Mouse (Mus musculus) embryo, embryonic 11 days (tissue): Measurements from ENCODE around the gene Mybphl.

Experiments used
- DNase-seq: peaks from one replicate; pipeline ENCODE4 v3.0.0-alpha.2; 2015

Gene Mybphl

GRCm38 (mm10) chr3:108364270-108364995 lies at the start of gene Mybphl:
TSS of gene Mybphl (plus strand) at chr3:108364911.
- no peak for DNase-seq

GRCm38 (mm10) chr3:108318517-108318916 lies 46.2 kb upstream of the Mybphl start:
- DNase-seq: peak; percentile 47

- no peak for DNase-seq
Measured at GRCm38 (mm10) chr3:108321671-108322070, 43.0 kb upstream of the Mybphl start.

GRCm38 (mm10) chr3:108322136-108322535 lies 42.6 kb upstream of the Mybphl start:
- no peak for DNase-seq

GRCm38 (mm10) chr3:108322962-108323361 lies 41.7 kb upstream of the Mybphl start:
- no peak for DNase-seq

GRCm38 (mm10) chr3:108324837-108325236 lies 39.9 kb upstream of the Mybphl start:
- DNase-seq: no peak

GRCm38 (mm10) chr3:108325521-108325920 lies 39.2 kb upstream of the Mybphl start:
- no peak for DNase-seq

GRCm38 (mm10) chr3:108327275-108327674 lies 37.4 kb upstream of the Mybphl start:
- no peak for DNase-seq

- DNase-seq: no peak
Measured at GRCm38 (mm10) chr3:108327916-108328315, 36.8 kb upstream of the Mybphl start.

- no peak for DNase-seq
Measured at GRCm38 (mm10) chr3:108328441-108328841, 36.3 kb upstream of the Mybphl start.

GRCm38 (mm10) chr3:108330812-108331211 lies 33.9 kb upstream of the Mybphl start:
- no peak for DNase-seq

- DNase-seq: no peak
Measured at GRCm38 (mm10) chr3:108336878-108337277, 27.8 kb upstream of the Mybphl start.

- DNase-seq: no peak
Measured at GRCm38 (mm10) chr3:108341040-108341439, 23.7 kb upstream of the Mybphl start.

GRCm38 (mm10) chr3:108342185-108342584 lies 22.5 kb upstream of the Mybphl start:
- no peak for DNase-seq

GRCm38 (mm10) chr3:108345855-108346254 lies 18.9 kb upstream of the Mybphl start:
- DNase-seq: no peak

GRCm38 (mm10) chr3:108348376-108348775 lies 16.3 kb upstream of the Mybphl start:
- DNase-seq: no peak

GRCm38 (mm10) chr3:108355245-108355644 lies 9.5 kb upstream of the Mybphl start:
- DNase-seq: no peak

GRCm38 (mm10) chr3:108357051-108357450 lies 7.7 kb upstream of the Mybphl start:
- no peak for DNase-seq

- no peak for DNase-seq
Measured at GRCm38 (mm10) chr3:108358445-108358844, 6.3 kb upstream of the Mybphl start.

GRCm38 (mm10) chr3:108360894-108361293 lies 3.8 kb upstream of the Mybphl start:
- DNase-seq: peak; percentile 74

GRCm38 (mm10) chr3:108363626-108364025 lies 1.1 kb upstream of the Mybphl start:
- no peak for DNase-seq

- DNase-seq: peak; percentile 41
Measured at GRCm38 (mm10) chr3:108367173-108367572, 2.5 kb downstream of the Mybphl start.

GRCm38 (mm10) chr3:108367828-108368227 lies 3.1 kb downstream of the Mybphl start:
- no peak for DNase-seq

GRCm38 (mm10) chr3:108368721-108369120 lies 4.0 kb downstream of the Mybphl start:
- no peak for DNase-seq

GRCm38 (mm10) chr3:108372274-108372673 lies 7.6 kb downstream of the Mybphl start:
- DNase-seq: no peak
